Mouse (Mus musculus) right cerebral cortex, adult 2 months (tissue): ENCODE data around the gene Gadd45b.

Experiments
- DNase-seq, 2 experiments: peaks; one replicate each; pipeline ENCODE4 v3.0.0; 2021 to 2022; ENCODE audit warnings: low spot score in 2 of 2

Gadd45b gene

DNA sequence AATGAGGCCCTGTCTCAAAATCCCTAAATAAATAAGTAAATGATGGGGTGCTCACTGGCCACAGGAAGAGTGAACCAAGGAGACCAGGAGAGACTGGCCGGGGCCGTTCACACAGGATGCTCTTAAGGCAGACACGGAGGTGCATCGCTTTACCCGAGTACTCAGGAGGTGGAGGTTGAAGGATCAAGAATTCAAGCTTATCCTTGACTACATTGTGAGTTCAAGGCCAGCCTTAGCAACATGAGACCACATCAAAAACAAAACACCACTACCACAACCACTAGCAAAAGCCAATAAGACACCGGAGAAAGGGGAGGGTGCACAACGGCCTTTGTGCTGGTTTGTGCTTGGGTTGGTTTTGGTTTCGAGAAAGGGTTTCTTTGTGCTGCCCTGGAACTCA, 26.5 kb downstream of the Gadd45b start:
- DNase-seq: no peak

DNA sequence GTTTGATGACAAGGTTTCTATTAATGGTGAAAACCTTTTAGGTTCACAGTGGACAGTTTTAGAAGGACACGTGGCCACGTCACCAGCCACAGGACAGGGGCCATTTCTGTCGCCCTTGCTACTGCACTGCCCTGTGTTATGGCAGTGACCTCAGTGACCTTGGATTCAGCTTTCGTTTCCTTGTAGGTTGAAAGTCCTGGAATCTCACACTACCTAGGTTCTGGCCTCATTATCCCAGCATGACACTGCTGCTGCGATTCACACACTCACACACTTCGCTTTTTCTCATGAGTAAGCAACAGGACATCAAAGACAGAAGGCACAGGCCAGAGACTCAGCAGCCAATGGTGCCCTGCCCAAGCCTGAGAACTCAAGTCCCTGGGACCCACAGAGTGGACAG, 27.0 kb downstream of the Gadd45b start:
- no peak for DNase-seq

DNA sequence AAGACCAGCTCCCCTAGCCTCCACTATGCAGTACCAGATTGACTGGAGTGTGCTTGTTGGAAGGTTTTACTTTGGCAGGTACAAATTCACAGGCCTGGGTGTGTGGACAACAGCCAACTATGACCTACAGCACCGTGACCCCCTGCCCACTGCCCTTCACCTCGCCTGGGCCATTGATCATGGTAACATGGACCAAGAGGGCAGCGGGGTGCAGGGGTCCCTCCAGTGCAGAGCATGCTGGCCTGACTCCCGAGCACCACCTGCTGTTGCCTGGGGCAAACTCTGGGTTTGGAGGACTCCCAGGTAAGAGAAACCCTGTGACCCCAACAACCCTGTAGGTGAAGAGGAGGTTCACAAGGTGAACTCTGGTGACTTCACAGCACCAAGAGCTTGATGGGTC, 27.9 kb downstream of the Gadd45b start:
- no peak for DNase-seq

DNA sequence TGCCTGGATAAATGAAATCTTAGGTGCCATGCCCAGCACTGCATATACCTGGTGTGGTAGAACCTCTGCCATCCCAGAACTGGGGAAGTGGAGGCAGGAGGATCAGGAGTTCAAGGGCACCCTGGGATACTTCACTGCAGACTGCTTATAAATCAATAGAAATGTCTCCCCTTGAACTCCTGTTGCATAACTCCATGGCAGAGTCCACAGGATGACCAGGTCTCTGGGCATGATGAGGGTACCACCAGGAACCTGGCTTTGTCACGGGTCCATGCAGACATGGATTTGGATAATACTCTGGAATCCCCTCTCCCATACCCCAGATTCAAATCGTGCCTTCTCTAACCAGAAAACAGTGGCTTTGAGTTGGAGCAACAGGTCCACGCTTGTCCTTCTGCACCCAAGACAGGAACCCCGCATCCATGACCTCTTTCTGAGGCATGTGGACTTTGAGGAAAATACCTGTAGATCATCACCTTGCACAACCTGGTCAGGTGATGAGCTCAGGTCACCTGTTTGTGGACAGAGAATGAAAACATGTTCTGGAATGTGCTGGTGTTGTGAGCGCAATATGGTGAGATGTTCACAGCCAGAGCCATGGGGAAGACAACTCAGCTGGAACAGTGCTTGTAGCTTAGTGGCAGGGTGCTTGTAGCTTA, 29.2 kb downstream of the Gadd45b start:
- DNase-seq: no peak

DNA sequence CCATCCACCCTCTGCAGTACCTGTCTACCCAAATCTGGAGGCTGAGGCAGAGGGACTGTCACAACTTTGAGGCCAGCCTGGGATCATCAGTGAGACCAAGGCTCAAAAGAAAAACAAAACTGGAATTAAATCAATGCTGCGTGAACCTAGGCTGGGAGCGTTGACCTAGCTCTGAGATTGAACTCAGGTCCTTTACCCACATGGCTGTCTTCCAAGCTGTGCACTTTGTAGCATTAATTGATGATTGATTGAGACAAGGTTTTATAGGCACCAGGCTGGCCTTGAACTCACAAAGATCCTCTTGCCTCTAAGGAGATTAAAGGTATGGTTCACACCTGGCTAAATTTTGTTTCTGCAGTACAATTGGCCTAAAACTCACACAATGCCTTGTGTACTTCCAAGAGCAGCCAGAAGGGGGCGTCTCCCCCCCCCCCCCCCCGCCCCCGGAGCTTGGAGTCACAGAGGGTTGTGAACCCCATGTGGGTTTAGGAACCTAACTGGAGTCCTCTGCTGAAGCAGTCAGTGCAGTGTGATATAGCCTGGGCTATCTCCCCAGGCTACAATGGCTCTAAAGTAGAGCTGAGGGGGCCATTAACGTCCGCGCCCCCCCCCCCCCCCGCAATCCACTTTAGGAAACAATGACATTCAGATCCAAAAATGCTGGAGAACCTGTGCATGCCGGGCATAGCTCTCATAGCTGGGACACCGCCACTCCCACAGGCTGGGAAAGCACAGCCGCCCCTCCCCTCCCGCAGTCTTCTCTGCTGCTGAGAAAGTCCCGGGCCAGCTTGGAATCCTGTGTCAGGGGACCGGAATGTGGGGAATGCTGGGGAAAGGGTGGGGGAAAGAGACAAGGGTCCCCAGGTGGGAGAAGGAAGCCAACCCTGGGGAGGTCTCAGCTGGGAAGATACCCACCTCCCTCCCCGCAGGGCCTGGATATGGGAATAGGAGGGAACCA, 31.0 kb downstream of the Gadd45b start:
- DNase-seq: no peak

DNA sequence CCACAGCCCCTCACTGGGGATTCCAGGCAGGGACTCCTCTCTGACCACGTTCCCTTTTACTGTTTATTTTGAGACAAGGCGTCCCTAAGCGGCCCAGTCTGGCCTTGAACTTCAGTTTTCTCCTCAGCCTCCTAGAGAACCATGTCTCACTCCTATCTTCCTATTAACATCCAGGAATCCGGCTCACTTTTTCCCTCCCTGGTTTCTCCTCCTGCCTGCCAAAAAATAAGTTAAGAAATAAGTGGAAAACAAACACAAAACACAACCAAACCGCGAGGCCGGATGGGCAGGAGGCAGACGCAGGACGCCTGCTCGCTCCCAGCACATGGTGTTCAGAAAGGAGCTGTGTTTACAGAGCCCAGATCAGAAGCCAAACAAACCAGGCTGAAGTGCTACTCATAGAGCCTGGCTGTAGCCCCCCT, 32.2 kb downstream of the Gadd45b start:
- no peak for DNase-seq

DNA sequence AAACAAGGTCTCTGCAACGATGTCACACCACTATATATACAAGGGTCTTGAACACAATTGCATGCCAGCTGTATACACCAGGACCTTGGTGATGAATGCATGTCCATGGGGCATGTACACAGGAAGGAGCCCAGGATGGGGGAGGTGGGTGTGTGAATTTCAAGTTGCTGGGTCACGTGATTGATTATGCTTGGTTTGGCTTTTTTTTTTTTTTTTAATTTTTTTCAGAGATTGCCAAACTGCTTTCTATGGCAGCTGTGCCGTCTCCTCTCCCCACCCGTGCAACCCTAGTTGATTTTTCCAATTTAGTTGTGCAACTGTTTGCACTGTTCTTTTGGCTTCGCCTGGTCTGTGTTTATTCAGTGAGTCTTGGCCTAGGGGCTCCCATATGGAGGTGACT, 32.7 kb downstream of the Gadd45b start:
- DNase-seq: no peak

DNA sequence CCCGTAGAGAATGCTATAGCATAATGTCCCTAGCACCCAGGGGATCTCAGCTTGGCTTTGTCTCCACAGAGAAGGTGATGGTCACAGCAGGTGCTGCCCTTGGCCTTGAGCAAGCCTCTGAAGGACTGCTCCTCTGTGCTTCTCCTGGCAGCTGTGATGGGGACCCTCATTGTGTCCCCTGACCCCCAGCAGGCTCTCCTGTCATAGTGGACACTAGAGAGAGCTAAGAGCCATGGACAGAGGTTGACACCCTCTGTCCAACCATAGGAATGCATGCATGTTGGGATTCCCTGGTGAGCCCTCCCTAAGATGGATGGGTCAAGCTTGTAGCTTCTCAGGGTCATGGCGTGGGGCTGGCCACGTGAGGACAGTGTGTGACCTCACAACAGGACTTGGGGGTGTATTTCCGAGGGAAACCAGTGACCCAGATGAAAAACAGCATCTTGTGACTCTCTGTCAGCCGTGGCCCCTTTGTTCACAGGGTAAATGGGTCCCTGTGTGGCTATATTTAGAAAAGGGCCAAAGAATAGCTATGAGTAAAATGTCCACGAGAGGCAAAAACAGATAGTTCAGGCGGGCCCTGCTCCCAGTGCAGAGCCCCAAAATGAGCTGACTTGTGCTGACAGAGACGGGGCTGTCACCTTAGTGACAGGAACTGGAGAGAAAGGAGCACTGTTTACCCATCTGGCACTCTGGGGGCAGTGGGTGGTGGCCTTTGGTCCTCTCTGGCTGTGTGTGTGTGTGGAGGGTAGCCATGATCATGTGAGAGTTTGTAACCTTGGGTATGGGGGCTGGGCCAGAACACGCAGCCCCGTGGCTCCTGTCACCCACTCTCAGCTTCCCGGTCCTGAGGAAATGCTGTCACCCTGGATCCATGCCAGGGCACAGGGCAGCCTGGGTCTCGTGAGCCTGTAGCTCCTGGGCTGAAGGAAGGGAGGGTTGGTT, 33.4 kb downstream of the Gadd45b start:
- DNase-seq: no peak

DNA sequence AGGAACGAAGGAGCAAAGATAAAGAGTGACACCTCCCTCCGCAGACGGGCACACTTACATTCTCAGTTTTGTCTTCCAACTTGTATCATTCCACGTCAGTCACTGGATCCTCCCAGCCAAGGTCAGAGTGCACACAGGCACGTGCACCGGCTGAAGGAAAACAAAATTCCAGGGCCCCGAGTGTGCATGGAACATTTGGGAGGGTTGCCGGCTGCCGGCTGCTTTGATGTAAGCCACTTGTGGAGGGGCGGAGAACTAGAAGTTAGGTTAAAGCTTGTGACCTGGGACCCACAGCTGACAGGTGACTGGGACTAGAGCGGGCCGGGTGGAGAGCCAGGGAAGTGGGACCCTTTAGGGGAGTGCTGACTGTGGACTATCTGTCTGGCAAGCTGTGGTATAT, 36.4 kb downstream of the Gadd45b start:
- no peak for DNase-seq

DNA sequence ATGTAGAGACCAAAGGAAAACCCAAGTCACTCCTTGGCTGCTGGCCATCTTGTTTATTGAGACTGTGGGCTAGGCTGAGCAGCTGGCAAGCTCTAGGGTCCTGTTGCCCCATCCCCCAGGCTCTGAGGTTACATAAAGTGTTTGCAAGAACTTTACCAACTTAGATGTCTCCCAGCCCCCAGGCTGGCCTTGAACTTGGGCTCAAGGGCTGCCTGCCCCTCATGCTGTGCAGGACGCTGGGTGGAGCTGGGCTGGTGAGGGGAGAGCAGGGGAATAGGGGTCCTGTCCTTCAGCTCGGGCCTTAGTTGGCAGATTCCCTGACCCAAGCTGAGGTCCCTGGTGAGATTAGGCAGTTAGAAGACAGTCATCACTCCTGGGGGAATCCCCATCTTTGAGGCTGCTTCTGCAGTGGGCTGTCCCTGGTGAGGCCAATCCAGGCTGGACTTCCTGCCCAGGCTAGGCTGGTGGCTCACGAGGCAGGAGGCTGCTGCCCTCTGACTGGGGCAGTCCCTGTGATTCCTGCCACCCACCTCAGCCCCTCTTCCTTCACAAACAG, 37.3 kb downstream of the Gadd45b start:
- no peak for DNase-seq

DNA sequence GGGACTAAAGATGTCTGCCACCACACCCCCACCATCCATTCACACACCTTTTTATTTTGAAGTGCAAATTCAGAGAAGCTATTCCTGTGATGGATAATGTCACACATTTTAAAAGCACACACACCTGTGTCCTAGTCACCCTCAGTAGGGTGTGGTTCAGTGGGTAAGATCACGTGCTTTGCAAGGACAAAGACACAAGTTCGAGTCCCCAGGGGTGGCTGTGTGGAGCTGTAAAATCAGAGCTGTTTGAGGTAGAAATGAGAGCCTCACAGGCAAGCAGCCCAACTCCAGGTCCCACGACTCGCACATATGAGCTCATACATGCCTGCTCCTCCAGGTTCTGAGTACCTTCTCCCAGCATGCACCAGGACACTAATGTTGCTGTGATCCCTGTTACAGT, 38.2 kb downstream of the Gadd45b start:
- DNase-seq: no peak

DNA sequence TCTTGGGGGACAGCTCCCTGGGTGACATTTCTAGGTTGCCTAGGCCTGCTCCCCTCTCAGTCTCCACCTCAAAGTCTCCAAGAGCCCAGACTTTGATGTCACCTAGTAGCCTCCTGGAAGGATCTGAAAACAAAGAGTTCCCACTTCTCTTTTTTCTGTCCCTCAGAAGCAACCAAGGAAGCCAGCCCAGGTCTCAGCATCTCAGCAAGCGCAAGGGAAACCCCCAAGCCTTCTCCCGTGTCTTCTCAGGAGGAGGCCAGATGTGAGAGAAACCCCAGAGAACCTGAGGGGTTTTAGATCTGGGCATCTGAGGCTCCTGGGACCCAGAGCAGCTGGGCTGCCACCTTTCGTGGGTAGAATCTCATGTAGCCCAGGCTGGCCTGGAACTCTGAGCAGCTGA, 39.4 kb downstream of the Gadd45b start:
- DNase-seq: no peak

DNA sequence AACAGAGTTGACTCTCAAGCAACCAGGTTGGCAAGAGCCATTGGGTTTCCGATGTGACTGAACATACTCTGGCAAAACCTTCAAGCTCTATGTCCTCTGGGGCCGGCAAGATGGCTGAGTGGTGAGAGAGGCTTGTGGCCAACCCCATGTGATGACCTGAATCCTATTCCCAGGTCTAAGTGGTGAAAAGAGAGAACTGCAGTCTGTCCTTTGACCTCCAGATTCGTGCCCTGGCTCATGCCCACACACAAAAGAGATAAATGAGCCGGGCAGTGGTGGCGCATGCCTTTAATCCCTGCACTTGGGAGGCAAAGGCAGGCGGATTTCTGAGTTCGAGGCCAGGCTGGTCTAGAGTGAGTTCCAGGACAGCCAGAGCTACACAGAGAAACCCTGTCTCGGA, 40.3 kb downstream of the Gadd45b start:
- no peak for DNase-seq

DNA sequence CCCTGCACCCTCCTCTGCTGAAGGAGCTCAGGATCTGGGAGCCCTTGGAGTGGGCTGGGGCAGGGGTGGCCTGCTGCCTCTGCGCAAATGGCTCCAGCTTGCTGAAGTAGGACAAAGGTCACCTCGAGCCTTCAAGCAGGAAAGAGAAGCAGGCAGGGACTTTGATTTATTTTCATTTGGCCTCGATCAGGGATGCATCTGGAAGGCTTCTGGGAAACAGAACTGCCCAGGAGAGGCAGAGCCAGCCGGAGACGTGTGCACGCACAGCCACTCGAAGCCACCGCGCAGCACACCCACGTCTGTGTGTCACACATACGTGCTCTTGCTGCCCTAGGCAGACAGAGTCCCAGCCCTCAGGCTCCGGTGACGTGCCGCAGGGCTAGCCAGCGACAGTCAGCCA, 41.7 kb downstream of the Gadd45b start:
- DNase-seq: no peak

DNA sequence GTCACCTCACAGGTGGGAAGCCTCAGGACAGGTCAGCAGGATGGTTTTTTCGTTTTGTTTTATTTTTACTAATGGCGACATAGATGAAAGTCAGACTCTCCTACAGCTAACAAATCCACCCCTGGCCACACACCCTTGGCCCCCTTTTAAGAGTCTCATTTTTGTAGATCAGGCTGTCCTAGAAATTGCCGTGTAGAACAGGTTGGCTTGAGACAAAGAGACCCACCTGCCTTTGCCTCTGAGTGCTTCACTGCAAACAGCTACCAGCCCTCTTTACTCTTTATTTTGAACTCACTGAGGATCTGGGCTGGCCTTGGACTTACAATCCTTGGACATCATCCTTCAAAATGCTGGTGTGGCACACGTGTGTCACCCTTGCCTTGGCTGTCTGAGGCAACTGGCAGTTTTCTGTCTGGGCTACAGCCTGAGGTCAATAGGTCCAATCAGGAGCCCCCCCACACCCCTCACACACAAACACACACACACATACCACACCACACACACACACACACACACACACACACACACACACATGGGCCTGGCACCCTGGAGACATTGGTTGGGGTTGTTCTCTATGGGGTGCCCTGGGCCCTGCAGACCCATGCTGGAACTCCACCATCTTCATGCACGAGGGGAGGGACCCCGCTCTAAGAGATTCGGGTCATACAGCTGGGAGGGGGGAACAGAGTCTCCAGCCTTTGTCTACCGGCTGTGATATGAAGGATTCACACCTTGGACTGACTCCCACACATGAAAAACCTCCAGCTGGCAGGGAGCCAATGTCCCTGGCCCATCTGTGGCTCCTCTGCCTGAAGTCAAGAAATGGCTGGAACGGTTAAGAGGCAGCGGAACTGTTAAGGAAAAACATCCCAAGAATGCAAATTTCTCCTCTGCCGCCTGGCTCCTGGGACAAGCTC, 42.5 kb downstream of the Gadd45b start:
- no peak for DNase-seq

DNA sequence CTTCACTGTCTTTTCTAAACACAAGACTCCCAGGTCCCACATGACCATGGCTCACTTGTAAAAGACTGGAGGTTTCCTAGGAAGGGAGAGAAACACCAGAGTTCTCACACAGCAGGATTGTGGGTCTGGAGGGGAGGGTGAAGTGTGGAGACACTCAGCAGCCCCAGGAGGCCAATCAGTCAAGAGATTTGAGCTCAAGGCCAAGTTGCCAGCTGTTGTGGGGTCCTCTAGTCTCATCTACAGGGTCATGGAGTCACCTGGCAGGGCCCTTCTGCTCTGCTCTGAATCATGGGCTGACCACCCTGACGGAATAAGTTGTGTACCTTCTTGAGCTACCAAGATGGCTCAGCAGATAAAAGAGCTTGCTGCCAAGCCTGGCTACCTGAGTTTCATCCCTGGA, 43.8 kb downstream of the Gadd45b start:
- no peak for DNase-seq

DNA sequence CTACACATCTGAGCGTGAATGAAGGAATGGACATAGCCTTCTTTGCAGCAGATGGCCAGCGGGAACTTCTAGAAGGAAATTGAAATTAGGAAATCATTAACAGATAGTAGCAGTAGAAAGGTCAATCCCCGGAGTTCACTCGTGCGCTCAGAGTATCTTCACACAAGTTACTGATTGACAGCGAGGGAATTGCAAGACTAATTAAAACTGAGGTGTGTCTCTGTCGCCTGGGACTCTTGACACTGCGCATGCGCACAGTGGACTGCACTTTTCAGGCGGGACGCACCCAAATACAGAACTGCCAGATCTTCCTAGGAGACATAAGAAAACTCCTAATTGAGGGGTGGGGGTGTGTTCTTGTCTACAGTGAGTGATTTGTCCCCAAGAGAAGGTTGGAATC, 45.6 kb downstream of the Gadd45b start:
- no peak for DNase-seq

DNA sequence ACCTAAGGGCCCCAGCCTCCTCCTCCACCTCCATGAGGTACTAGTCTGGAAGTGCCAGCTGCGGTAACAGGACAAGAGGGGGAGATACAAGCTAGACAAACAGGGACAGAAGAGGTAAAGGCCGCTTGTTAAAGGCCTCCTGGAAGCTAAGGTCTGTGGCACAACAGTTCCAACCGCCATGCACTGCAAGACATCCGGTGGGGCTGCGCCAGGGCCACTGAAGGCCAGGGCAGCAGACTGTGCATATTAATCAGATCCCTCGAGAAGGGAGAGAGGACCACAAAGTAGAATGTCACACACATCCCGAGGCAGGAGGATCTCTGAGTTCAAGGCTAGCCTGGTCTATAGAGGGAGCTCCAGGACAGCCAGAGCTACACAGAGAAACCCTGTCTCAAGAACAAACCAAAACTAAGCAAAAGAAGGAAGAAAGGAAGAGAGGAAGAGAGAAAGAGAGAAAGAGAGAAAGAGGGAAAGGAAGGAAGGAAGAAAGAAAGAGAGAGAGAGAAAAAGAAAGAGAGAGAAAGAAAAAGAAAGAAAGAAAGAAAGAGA, 51.8 kb downstream of the Gadd45b start:
- no peak for DNase-seq
